Mouse (Mus musculus) spleen, adult 2 months (tissue): Measurements from ENCODE around the gene Pnkd.

Experiments
- CTCF ChIP-seq: fragments of 200-500 bp; IDR thresholded peaks from 2 replicates; pipeline ENCODE4 v1.5.1; 2011; ENCODE audit warnings: mild to moderate bottlenecking, inconsistent platforms; ENCODE audit not compliant: insufficient read depth, insufficient read length, insufficient replicate concordance; ENCODE audit errors: extremely low read depth
- POLR2A ChIP-seq: fragments of 200-500 bp; IDR thresholded peaks from 2 replicates; pipeline ENCODE4 v1.6.1; 2011; ENCODE audit warnings: low read depth, low read length, inconsistent platforms

DNA sequence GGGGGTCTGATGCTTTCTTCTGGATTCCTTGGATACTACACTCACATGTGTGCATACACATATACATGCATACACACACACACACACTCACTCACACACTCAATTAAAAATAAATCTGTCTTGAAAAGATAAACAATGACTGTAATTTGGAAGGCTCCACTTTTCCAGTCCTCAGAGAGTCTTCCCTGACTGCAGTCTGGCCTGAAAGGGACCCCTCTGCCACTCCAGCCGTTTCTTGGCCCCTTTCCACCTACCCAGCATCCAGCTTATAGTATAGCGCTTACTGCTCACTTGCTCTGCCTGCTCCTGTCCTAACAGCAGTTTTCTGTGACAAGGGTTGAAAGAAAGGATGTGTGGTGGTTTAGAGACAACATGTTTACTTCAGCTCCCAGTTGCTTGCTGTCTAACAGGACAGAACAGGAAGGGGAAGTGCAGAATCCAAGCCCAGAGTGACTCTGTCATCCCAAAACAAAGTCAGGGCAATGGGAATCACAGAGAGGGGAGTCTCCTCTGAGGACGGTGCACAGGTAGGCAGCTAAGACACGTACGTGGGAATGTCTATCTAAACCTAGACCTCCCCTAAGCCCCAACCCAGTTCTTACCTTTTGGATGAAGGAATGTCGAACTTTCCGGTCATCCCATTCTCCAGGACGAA, 8.7 kb downstream of the Pnkd start:
- TF ChIP-seq CTCF (no peak), POLR2A (no peak)
